ENCODE assay signal across 9 mouse cellular contexts in genomic region chr2:112765046-112765445, GRCm38 (mm10).
A peak's percentile ranks its signal among the peaks of the same experiment; 100 is the strongest.
DNase-seq lines count a peak whose midpoint lies in the region; ATAC-seq lines count a peak whose summit lies in the region.
"Had no signal": no experiment of that assay in that cellular context is flagged by ENCODE, and none has a peak within 500 bp of the region (broad histone marks: within the 10 kb centered on the region; RNA-seq: fewer than 3 reads in every experiment).

No protein-coding gene starts in this region.

- H3K27me3 ChIP-seq in forebrain, embryonic 12.5 days = no peaks in the 10 kb centered on the region
- H3K27me3 ChIP-seq in forebrain, embryonic 13.5 days = no peaks in the 10 kb centered on the region
- no peaks in the 10 kb centered on the region for H3K27me3 ChIP-seq in liver, embryonic 12.5 days (replicated peaks)
- no peaks in the 10 kb centered on the region for H3K27me3 ChIP-seq in intestine, embryonic 15.5 days (replicated peaks)
- H3K27me3 ChIP-seq: heart, embryonic 13.5 days had no signal

- no peak overlapping the region for H3K27ac ChIP-seq in forebrain, embryonic 12.5 days
- H3K27ac ChIP-seq in forebrain, embryonic 13.5 days = no peak overlapping the region
- no peak overlapping the region for H3K27ac ChIP-seq in liver, embryonic 12.5 days
- H3K27ac ChIP-seq in intestine, embryonic 15.5 days = no peak overlapping the region
- H3K27ac ChIP-seq: heart, embryonic 13.5 days had no signal

- no peak overlapping the region for H3K4me2 ChIP-seq in forebrain, embryonic 12.5 days
- H3K4me2 ChIP-seq in forebrain, embryonic 13.5 days = no peak overlapping the region
- H3K4me2 ChIP-seq in liver, embryonic 12.5 days = no peak overlapping the region
- no peak overlapping the region for H3K4me2 ChIP-seq in intestine, embryonic 15.5 days (replicated peaks)
- H3K4me2 ChIP-seq: heart, embryonic 13.5 days had no signal

- DNase-seq in liver = peak; percentile 8
- DNase-seq in R1 (ENCODE audit: low read depth, low spot score) = peak; percentile 74

- H3K36me3 ChIP-seq in forebrain, embryonic 12.5 days (replicated peaks) = no peaks in the 10 kb centered on the region
- no peaks in the 10 kb centered on the region for H3K36me3 ChIP-seq in forebrain, embryonic 13.5 days (ENCODE audit: poor library complexity, severe bottlenecking)
- H3K36me3 ChIP-seq in liver, embryonic 12.5 days = no peaks in the 10 kb centered on the region
- no peaks in the 10 kb centered on the region for H3K36me3 ChIP-seq in intestine, embryonic 15.5 days
- H3K36me3 ChIP-seq: heart, embryonic 13.5 days had no signal

- ATAC-seq in forebrain, embryonic 12.5 days (ENCODE audit: low FRiP score) = 0 out of 2 replicates have a peak, but pooled peaks have one; percentile 30
- ATAC-seq in forebrain, embryonic 13.5 days = no peak
- ATAC-seq in liver, embryonic 12.5 days = no peak
- peak; percentile 86 for ATAC-seq in granulocyte monocyte progenitor cell, adult 5-6 weeks (replicated peaks; ENCODE audit: poor library complexity, severe bottlenecking)
- ATAC-seq in megakaryocyte-erythroid progenitor cell, adult 5-6 weeks (replicated peaks; ENCODE audit: low FRiP score, low TSS enrichment, poor library complexity, severe bottlenecking) = peak; percentile 90
- ATAC-seq in intestine, embryonic 15.5 days = no peak

- 0 out of 2 replicates have a peak, but pooled peaks cover 3% of the 10 kb centered on the region for H3K4me1 ChIP-seq in forebrain, embryonic 12.5 days
- peaks cover 8% of the 10 kb centered on the region for H3K4me1 ChIP-seq in forebrain, embryonic 13.5 days
- no peaks in the 10 kb centered on the region for H3K4me1 ChIP-seq in liver, embryonic 12.5 days
- H3K4me1 ChIP-seq in intestine, embryonic 15.5 days (replicated peaks) = no peaks in the 10 kb centered on the region
- H3K4me1 ChIP-seq: heart, embryonic 13.5 days had no signal

- no peaks in the 10 kb centered on the region for H3K9me3 ChIP-seq in forebrain, embryonic 12.5 days
- H3K9me3 ChIP-seq in forebrain, embryonic 13.5 days (replicated peaks) = no peaks in the 10 kb centered on the region
- no peaks in the 10 kb centered on the region for H3K9me3 ChIP-seq in liver, embryonic 12.5 days (replicated peaks)
- no peaks in the 10 kb centered on the region for H3K9me3 ChIP-seq in intestine, embryonic 15.5 days
- H3K9me3 ChIP-seq: heart, embryonic 13.5 days had no signal

- H3K4me3 ChIP-seq in forebrain, embryonic 12.5 days (replicated peaks) = no peak overlapping the region
- no peak overlapping the region for H3K4me3 ChIP-seq in forebrain, embryonic 13.5 days
- H3K4me3 ChIP-seq in liver, embryonic 12.5 days = no peak overlapping the region
- no peak overlapping the region for H3K4me3 ChIP-seq in intestine, embryonic 15.5 days (replicated peaks)
- H3K4me3 ChIP-seq: heart, embryonic 13.5 days had no signal

- 73% methylated on average over 5 of the region's 5 CpGs for WGBS in forebrain, embryonic 12.5 days
- WGBS in forebrain, embryonic 13.5 days = 65% methylated on average over 5 of the region's 5 CpGs
- 43% methylated on average over 5 of the region's 5 CpGs for WGBS in liver, embryonic 12.5 days (ENCODE audit: insufficient replicate concordance)
- 55% methylated on average over 5 of the region's 5 CpGs for WGBS in intestine, embryonic 15.5 days

- H3K9ac ChIP-seq in forebrain, embryonic 12.5 days = no peak overlapping the region
- no peak overlapping the region for H3K9ac ChIP-seq in forebrain, embryonic 13.5 days
- no peak overlapping the region for H3K9ac ChIP-seq in liver, embryonic 12.5 days
- H3K9ac ChIP-seq in intestine, embryonic 15.5 days = no peak overlapping the region
- H3K9ac ChIP-seq: heart, embryonic 13.5 days had no signal

Comparison
In these comparisons a context has a peak if more than half of its experiments do, and no peak if none do; other contexts are left out.
1. ATAC-seq: peak in forebrain, embryonic 12.5 days (single experiment), granulocyte monocyte progenitor cell, adult 5-6 weeks (single experiment) and megakaryocyte-erythroid progenitor cell, adult 5-6 weeks (single experiment); none in forebrain, embryonic 13.5 days (single experiment), liver, embryonic 12.5 days (single experiment) and intestine, embryonic 15.5 days (single experiment).